Mouse (Mus musculus) ES-Bruce4 (cell line): ENCODE results near the gene Sergef. TPM values are rescaled to one million over a fixed set of nuclear protein-coding genes. Genes with fewer than 3 reads are reported as not detected.

Source experiments
- H3K27ac ChIP-seq: 2 replicates; pipeline ENCODE4 v1.5.1; 2012; ENCODE audit warnings: low read length, inconsistent platforms; ENCODE audit not compliant: insufficient read depth
- H3K27me3 ChIP-seq: 2 replicates; pipeline ENCODE4 v1.6.1; 2012; ENCODE audit warnings: mild to moderate bottlenecking, low read length, inconsistent platforms; ENCODE audit not compliant: control insufficient read depth, poor library complexity, insufficient read depth, severe bottlenecking
- H3K36me3 ChIP-seq: 2 replicates; pipeline ENCODE4 v1.6.1; 2012; ENCODE audit warnings: inconsistent platforms, mild to moderate bottlenecking, low read length, moderate library complexity; ENCODE audit not compliant: control insufficient read depth, poor library complexity, insufficient read depth, severe bottlenecking
- H3K4me1 ChIP-seq: one replicate; pipeline ENCODE4 v1.8.1; 2011; ENCODE audit warnings: low read length; ENCODE audit not compliant: control insufficient read depth, insufficient read depth
- H3K4me3 ChIP-seq: 2 replicates; pipeline ENCODE4 v1.5.1; 2011; ENCODE audit warnings: low read depth, mild to moderate bottlenecking, low read length
- H3K9ac ChIP-seq: 2 replicates; pipeline ENCODE4 v1.6.1; 2012; ENCODE audit warnings: low read depth, mild to moderate bottlenecking, inconsistent platforms; ENCODE audit not compliant: poor library complexity, severe bottlenecking
- H3K9me3 ChIP-seq: replicated peaks from 2 replicates; pipeline ENCODE4 v1.6.1; 2012; ENCODE audit warnings: mild to moderate bottlenecking, low read length, inconsistent platforms; ENCODE audit not compliant: control insufficient read depth, poor library complexity, insufficient read depth, severe bottlenecking
- CTCF ChIP-seq: IDR thresholded peaks from one replicate; pipeline ENCODE4 v1.8.1; 2011; ENCODE audit warnings: low read depth, low read length
- EP300 ChIP-seq: IDR thresholded peaks from 2 replicates; pipeline ENCODE4 v1.6.1; 2011; ENCODE audit warnings: low read depth, low read length; ENCODE audit not compliant: insufficient read depth
- POLR2A ChIP-seq: IDR thresholded peaks from one replicate; pipeline ENCODE4 v1.8.1; 2011; ENCODE audit warnings: low read length; ENCODE audit not compliant: insufficient read depth
- polyA plus RNA-seq: library from polyadenylated mRNA; stranded (reverse); fragments of >200 nt; gene quantifications from 2 replicates; pipeline ENCODE4 v1.2.4, GENCODE M21; 2011; ENCODE audit warnings: low read depth; ENCODE audit not compliant: missing spikeins, insufficient read depth, insufficient read length

The Sergef gene
- polyA plus RNA-seq, 1 experiment: 5.8 TPM

GRCm38 (mm10) chr7:46589181-46589580 lies 50.4 kb downstream of the Sergef start:
- H3K9me3 ChIP-seq: no peaks in the 10 kb centered on the region
- no peak for TF ChIP-seq CTCF
- no peak for TF ChIP-seq EP300
- TF ChIP-seq POLR2A: no peak

GRCm38 (mm10) chr7:46588005-46588404 lies 51.6 kb downstream of the Sergef start:
- Histone ChIP-seq H3K4me1 (peaks cover 3% of the 10 kb centered on the region), H3K27ac (no peak overlapping the region), H3K9me3 (no peaks in the 10 kb centered on the region), H3K27me3 (no peaks in the 10 kb centered on the region), H3K36me3 (no peaks in the 10 kb centered on the region), H3K4me3 (no peak overlapping the region), H3K9ac (no peak overlapping the region)
- TF ChIP-seq POLR2A (no peak), EP300 (no peak), CTCF (peak; percentile 11)

More at GRCm38 (mm10) chr7:46589181-46589580, 50.4 kb downstream of the Sergef start:
- no peak overlapping the region for H3K4me3 ChIP-seq
- H3K36me3 ChIP-seq: no peaks in the 10 kb centered on the region
- no peaks in the 10 kb centered on the region for H3K27me3 ChIP-seq
- no peak overlapping the region for H3K27ac ChIP-seq
- H3K9ac ChIP-seq: no peak overlapping the region
- H3K4me1 ChIP-seq: peaks cover 3% of the 10 kb centered on the region

- Histone ChIP-seq H3K4me3 (no peak overlapping the region), H3K27ac (no peak overlapping the region), H3K36me3 (no peaks in the 10 kb centered on the region), H3K9me3 (no peaks in the 10 kb centered on the region), H3K9ac (no peak overlapping the region), H3K27me3 (no peaks in the 10 kb centered on the region), H3K4me1 (peaks cover 3% of the 10 kb centered on the region)
- TF ChIP-seq EP300 (no peak), POLR2A (no peak), CTCF (no peak)
Observed at GRCm38 (mm10) chr7:46587466-46587865, 52.1 kb downstream of the Sergef start.

GRCm38 (mm10) chr7:46586621-46587216 lies 52.9 kb downstream of the Sergef start:
- Histone ChIP-seq H3K9ac (no peak overlapping the region), H3K9me3 (no peaks in the 10 kb centered on the region), H3K4me1 (peaks cover 3% of the 10 kb centered on the region), H3K27ac (no peak overlapping the region), H3K4me3 (no peak overlapping the region), H3K27me3 (no peaks in the 10 kb centered on the region), H3K36me3 (no peaks in the 10 kb centered on the region)
- TF ChIP-seq POLR2A: no peak
- no peak for TF ChIP-seq EP300
- no peak for TF ChIP-seq CTCF

- H3K9me3 ChIP-seq: no peaks in the 10 kb centered on the region
- TF ChIP-seq CTCF (no peak), POLR2A (no peak), EP300 (no peak)
- H3K27ac ChIP-seq: no peak overlapping the region
- no peak overlapping the region for H3K9ac ChIP-seq
- no peak overlapping the region for H3K4me3 ChIP-seq
- no peaks in the 10 kb centered on the region for H3K27me3 ChIP-seq
- no peaks in the 10 kb centered on the region for H3K36me3 ChIP-seq
- H3K4me1 ChIP-seq: peaks cover 3% of the 10 kb centered on the region
Observed at GRCm38 (mm10) chr7:46582750-46583149, 56.9 kb downstream of the Sergef start.

GRCm38 (mm10) chr7:46581358-46581930 lies 58.2 kb downstream of the Sergef start:
- Histone ChIP-seq H3K27ac (no peak overlapping the region), H3K4me3 (no peak overlapping the region), H3K4me1 (no peaks in the 10 kb centered on the region), H3K9me3 (no peaks in the 10 kb centered on the region), H3K36me3 (no peaks in the 10 kb centered on the region), H3K27me3 (no peaks in the 10 kb centered on the region), H3K9ac (no peak overlapping the region)
- TF ChIP-seq POLR2A (no peak), CTCF (no peak), EP300 (no peak)
